9 mouse cellular contexts compared by ENCODE assay signal in the genomic region with DNA sequence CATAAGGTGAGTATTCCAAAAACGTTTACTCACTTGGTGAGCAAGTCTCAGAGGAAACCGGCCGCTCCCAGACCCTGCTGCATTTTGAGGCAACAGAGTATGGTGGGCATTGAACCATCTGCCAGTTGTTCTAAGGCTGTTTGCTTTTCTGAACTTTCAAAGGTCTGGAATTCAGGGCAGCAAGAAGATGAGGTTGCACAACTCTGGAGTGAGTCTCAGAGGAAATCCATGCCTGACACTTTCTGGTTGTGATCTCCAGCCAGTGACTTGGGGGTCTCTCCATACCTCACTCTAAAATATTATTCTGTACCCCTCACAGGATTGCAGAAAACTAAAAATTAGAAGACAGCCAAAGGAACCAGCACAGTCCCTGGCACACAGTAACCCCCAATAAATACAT. TPM values are rescaled to one million over a fixed set of nuclear protein-coding genes. Genes with fewer than 3 reads are reported as not detected.
DNase-seq lines count a peak whose midpoint lies in the region; ATAC-seq and TF ChIP-seq lines count a peak whose summit lies in the region.
"Had no signal": no experiment of that assay in that cellular context is flagged by ENCODE, and none has a peak within 500 bp of the region (broad histone marks: within the 10 kb centered on the region; RNA-seq: fewer than 3 reads in every experiment).

No protein-coding gene starts in this region.

- no peaks in the 10 kb centered on the region for H3K36me3 ChIP-seq in heart, embryonic 10.5 days
- no peaks in the 10 kb centered on the region for H3K36me3 ChIP-seq in lung, embryonic 15.5 days
- no peaks in the 10 kb centered on the region for H3K36me3 ChIP-seq in liver, embryonic 12.5 days
- no peaks in the 10 kb centered on the region for H3K36me3 ChIP-seq in small intestine, adult 2 months (ENCODE audit: control insufficient read depth, insufficient read depth, low read length)

- no peaks in the 10 kb centered on the region for H3K27me3 ChIP-seq in heart, embryonic 10.5 days (ENCODE audit: insufficient read depth, poor library complexity, severe bottlenecking)
- H3K27me3 ChIP-seq in lung, embryonic 15.5 days = no peaks in the 10 kb centered on the region
- H3K27me3 ChIP-seq in liver, embryonic 12.5 days (replicated peaks) = no peaks in the 10 kb centered on the region
- H3K27me3 ChIP-seq in small intestine, adult 2 months (ENCODE audit: control insufficient read depth, insufficient read depth, low read length) = no peaks in the 10 kb centered on the region

- intact Hi-C loops in heart, postnatal 36 days (cut with DNase I) = loop anchor here (10.0 kb wide), 2 partner anchors 779 to 1001 kb away; a partner anchor contains a TSS
- intact Hi-C loops in left cerebral cortex, postnatal 10 days (cut with DNase I) = loop anchor here (10.0 kb wide), 1 partner anchor 651 kb away; no protein-coding TSS in a partner anchor

- H3K27ac ChIP-seq in heart, embryonic 10.5 days = peak overlapping the region; percentile 96
- H3K27ac ChIP-seq in lung, embryonic 15.5 days = no peak overlapping the region
- no peak overlapping the region for H3K27ac ChIP-seq in liver, embryonic 12.5 days
- H3K27ac ChIP-seq in small intestine, adult 2 months (ENCODE audit: insufficient read depth, low read depth, low read length) = no peak overlapping the region

- H3K4me1 ChIP-seq in heart, embryonic 10.5 days = peaks cover 13% of the 10 kb centered on the region; the same call in 1 of the 2 replicates
- H3K4me1 ChIP-seq in lung, embryonic 15.5 days = peaks cover 10% of the 10 kb centered on the region; the same call in 1 of the 2 replicates
- H3K4me1 ChIP-seq in liver, embryonic 12.5 days = peaks cover 23% of the 10 kb centered on the region
- peaks cover 8% of the 10 kb centered on the region; the same call in 1 of the 2 replicates for H3K4me1 ChIP-seq in small intestine, adult 2 months (ENCODE audit: control insufficient read depth, insufficient read depth, insufficient read length, low read length)

- H3K9me3 ChIP-seq in heart, embryonic 10.5 days = no peaks in the 10 kb centered on the region
- H3K9me3 ChIP-seq in lung, embryonic 15.5 days = no peaks in the 10 kb centered on the region
- no peaks in the 10 kb centered on the region for H3K9me3 ChIP-seq in liver, embryonic 12.5 days (replicated peaks)

- 52% methylated on average over 3 of the region's 3 CpGs for WGBS in heart, embryonic 10.5 days
- 57% methylated on average over 3 of the region's 3 CpGs for WGBS in lung, embryonic 15.5 days
- 64% methylated on average over 3 of the region's 3 CpGs for WGBS in liver, embryonic 12.5 days (ENCODE audit: insufficient replicate concordance)
- 25% methylated on average over 3 of the region's 3 CpGs for WGBS in small intestine, adult 2 months

- ATAC-seq in lung, embryonic 15.5 days (ENCODE audit: borderline replicate concordance, extremely low read depth, low FRiP score, low TSS enrichment) = no peak
- no peak for ATAC-seq in liver, embryonic 12.5 days

- TF ChIP-seq CTCF in small intestine, adult 2 months (IDR thresholded peaks at IDR 0.05; ENCODE audit: extremely low read depth, insufficient read length, insufficient replicate concordance, low read depth, low read length) = no peak

- no peak for DNase-seq in heart, embryonic 10.5 days (ENCODE audit: low spot score)
- DNase-seq in heart, postnatal 36 days = no peak
- DNase-seq in lung, postnatal 4 days = no peak
- DNase-seq in ovary, postnatal 10 days (ENCODE audit: low spot score) = no peak
- no peak for DNase-seq in left cerebral cortex, postnatal 10 days (ENCODE audit: extremely low spot score in 1 of 2, low spot score in 2 of 2)
- DNase-seq: gastrocnemius, postnatal 10 days had no signal

- peak overlapping the region; percentile 78 for H3K4me3 ChIP-seq in heart, embryonic 10.5 days
- H3K4me3 ChIP-seq in lung, embryonic 15.5 days = no peak overlapping the region
- peak overlapping the region; percentile 85; the same call in 1 of the 2 replicates for H3K4me3 ChIP-seq in liver, embryonic 12.5 days
- H3K4me3 ChIP-seq in small intestine, adult 2 months (ENCODE audit: low read depth, low read length) = peak overlapping the region; percentile 20; the same call in 1 of the 2 replicates

- peak overlapping the region; percentile 14 for H3K4me2 ChIP-seq in lung, embryonic 15.5 days
- peak overlapping the region; percentile 90 for H3K4me2 ChIP-seq in liver, embryonic 12.5 days

- H3K9ac ChIP-seq in lung, embryonic 15.5 days = no peak overlapping the region
- no peak overlapping the region for H3K9ac ChIP-seq in liver, embryonic 12.5 days

- TF ChIP-seq POLR2A in small intestine, adult 2 months (IDR thresholded peaks at IDR 0.05; ENCODE audit: low read depth, low read length) = no peak

RNA-seq across cellular contexts. Expression of a gene that starts 1.8 kb away (rescaled TPM):
- polyA plus RNA-seq in heart, embryonic 10.5 days (2016; fragmentation: Nextera tagmentation; extraction: Ambion mirVana) = 190 and 271 TPM in 2 replicates
- total RNA-seq in heart, postnatal 36 days (2021) = 100 to 1,000 TPM in 1 of 2 experiments, 10 to 100 TPM in 1; 98.4 to 113 TPM
- polyA plus RNA-seq in lung, embryonic 15.5 days (2015; fragmentation: Nextera tagmentation; extraction: Ambion mirVana) = 87.7 and 94.3 TPM in 2 replicates
- polyA plus RNA-seq in liver, embryonic 12.5 days (2016; fragmentation: Nextera tagmentation; extraction: Ambion mirVana) = 65.6 and 71.5 TPM in 2 replicates
- 38.9 and 45.1 TPM in 2 replicates for polyA plus RNA-seq in small intestine, adult 2 months (2012; rRNA removed)
- 10 to 100 TPM; 35.3 to 35.6 TPM for total RNA-seq in left cerebral cortex, postnatal 10 days (2021)

RNA-seq across cellular contexts. Expression of a gene that starts 19.7 kb away (rescaled TPM):
- 67.3 and 72.6 TPM in 2 replicates for polyA plus RNA-seq in heart, embryonic 10.5 days (2016; fragmentation: Nextera tagmentation; extraction: Ambion mirVana)
- 10 to 100 TPM; 27.6 to 28.9 TPM for total RNA-seq in heart, postnatal 36 days (2021)
- 73.1 and 75.5 TPM in 2 replicates for polyA plus RNA-seq in lung, embryonic 15.5 days (2015; fragmentation: Nextera tagmentation; extraction: Ambion mirVana)
- 33.7 and 34.3 TPM in 2 replicates for polyA plus RNA-seq in liver, embryonic 12.5 days (2016; fragmentation: Nextera tagmentation; extraction: Ambion mirVana)
- polyA plus RNA-seq in small intestine, adult 2 months (2012; rRNA removed) = 5.0 and 9.6 TPM in 2 replicates
- 100 to 1,000 TPM in 1 of 2 experiments, 10 to 100 TPM in 1; 92.6 to 102 TPM for total RNA-seq in left cerebral cortex, postnatal 10 days (2021)
